Mouse (Mus musculus): Measurements from ENCODE around the gene Gak. TPM values are rescaled to one million over a fixed set of nuclear protein-coding genes. Genes with fewer than 3 reads are reported as not detected.

Gak gene
- polyA plus RNA-seq, 1 experiment from 2014 or later, result 57.1 TPM

- 14% methylated on average over 7 of the region's 7 CpGs for WGBS
- no peak overlapping the region for H3K4me2 ChIP-seq (ENCODE audit: low read depth, low read length)
- no peak for ATAC-seq (ENCODE audit: low read depth)
- H3K9ac ChIP-seq (ENCODE audit: low read length), result no peak overlapping the region
- H3K4me3 ChIP-seq (ENCODE audit: low read length), result peak overlapping the region; percentile 23; the same call in 1 of the 2 replicates
- H3K36me3 ChIP-seq (ENCODE audit: control insufficient read depth, insufficient read depth, low read length), result no peaks in the 10 kb centered on the region
- no peak overlapping the region for H3K27ac ChIP-seq (ENCODE audit: low read length)
- H3K27me3 ChIP-seq (ENCODE audit: control insufficient read depth, insufficient read depth, low read depth, low read length), result peaks cover 20% of the 10 kb centered on the region
- no peaks in the 10 kb centered on the region; the same call in 1 of the 2 replicates for H3K4me1 ChIP-seq (replicated peaks; ENCODE audit: control insufficient read depth, insufficient read depth, low read length)
- no peaks in the 10 kb centered on the region for H3K9me3 ChIP-seq (ENCODE audit: control insufficient read depth, low read length)
These were observed 80.4 kb downstream of the Gak start for GRCm38 (mm10) chr5:108549137-108549488.

- no peak overlapping the region for H3K27ac ChIP-seq (ENCODE audit: low read length)
- peaks cover 20% of the 10 kb centered on the region for H3K27me3 ChIP-seq (ENCODE audit: control insufficient read depth, insufficient read depth, low read depth, low read length)
- H3K4me3 ChIP-seq (ENCODE audit: low read length), result no peak overlapping the region
- H3K4me1 ChIP-seq (replicated peaks; ENCODE audit: control insufficient read depth, insufficient read depth, low read length), result no peaks in the 10 kb centered on the region; the same call in 1 of the 2 replicates
- H3K36me3 ChIP-seq (ENCODE audit: control insufficient read depth, insufficient read depth, low read length), result no peaks in the 10 kb centered on the region
- H3K9me3 ChIP-seq (ENCODE audit: control insufficient read depth, low read length), result no peaks in the 10 kb centered on the region
- WGBS, result 84% methylated on average over 5 of the region's 5 CpGs
- no peak overlapping the region for H3K4me2 ChIP-seq (ENCODE audit: low read depth, low read length)
- ATAC-seq (ENCODE audit: low read depth), result no peak
- no peak overlapping the region for H3K9ac ChIP-seq (ENCODE audit: low read length)
These were observed 81.9 kb downstream of the Gak start for GRCm38 (mm10) chr5:108547636-108548035.

DNA sequence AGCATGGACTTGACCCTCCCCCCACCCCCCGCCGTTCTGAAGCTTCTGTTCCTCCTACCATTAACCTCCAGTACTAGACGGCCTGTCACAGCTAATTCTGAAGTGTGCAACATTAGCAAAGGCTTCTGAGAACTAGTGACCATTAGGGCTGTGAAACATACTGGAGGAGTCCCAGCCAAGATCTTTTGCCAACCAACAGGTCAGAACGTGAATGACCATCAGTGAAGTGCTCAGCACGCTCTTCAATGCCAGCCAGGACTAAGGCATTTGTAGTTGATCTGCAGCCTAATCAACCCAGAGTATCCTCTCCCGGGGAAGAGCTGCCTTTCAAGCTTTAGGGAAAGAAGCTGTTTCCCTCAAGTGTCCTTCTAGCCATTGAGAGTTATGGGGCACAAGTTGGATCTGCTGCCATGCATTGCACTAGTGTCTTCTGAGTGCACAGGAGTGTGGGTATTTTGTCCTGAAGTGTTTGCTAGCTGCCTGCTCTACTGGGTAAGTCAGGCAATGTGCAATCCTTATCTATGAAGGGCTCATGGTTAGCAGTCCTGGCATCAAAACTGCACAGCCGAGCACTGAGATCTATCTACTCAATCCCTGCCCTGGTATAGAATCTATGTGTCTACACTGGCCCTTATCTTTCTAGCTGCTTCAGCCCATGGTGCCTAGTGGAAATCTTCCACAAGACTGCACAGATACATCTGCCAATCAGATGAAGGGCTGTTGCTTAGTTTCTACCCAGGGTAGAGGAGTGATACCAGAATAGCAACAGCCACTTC is 85.9 kb downstream of the Gak start:
- 54% methylated on average over 7 of the region's 7 CpGs for WGBS
- H3K27me3 ChIP-seq (ENCODE audit: control insufficient read depth, insufficient read depth, low read depth, low read length), result no peaks in the 10 kb centered on the region
- no peaks in the 10 kb centered on the region for H3K4me1 ChIP-seq (replicated peaks; ENCODE audit: control insufficient read depth, insufficient read depth, low read length)
- no peak overlapping the region for H3K27ac ChIP-seq (ENCODE audit: low read length)
- no peak overlapping the region for H3K9ac ChIP-seq (ENCODE audit: low read length)
- H3K36me3 ChIP-seq (ENCODE audit: control insufficient read depth, insufficient read depth, low read length), result no peaks in the 10 kb centered on the region
- no peak for ATAC-seq (ENCODE audit: low read depth)
- no peak overlapping the region for H3K4me3 ChIP-seq (ENCODE audit: low read length)
- no peaks in the 10 kb centered on the region for H3K9me3 ChIP-seq (ENCODE audit: control insufficient read depth, low read length)
- no peak overlapping the region for H3K4me2 ChIP-seq (ENCODE audit: low read depth, low read length)

DNA sequence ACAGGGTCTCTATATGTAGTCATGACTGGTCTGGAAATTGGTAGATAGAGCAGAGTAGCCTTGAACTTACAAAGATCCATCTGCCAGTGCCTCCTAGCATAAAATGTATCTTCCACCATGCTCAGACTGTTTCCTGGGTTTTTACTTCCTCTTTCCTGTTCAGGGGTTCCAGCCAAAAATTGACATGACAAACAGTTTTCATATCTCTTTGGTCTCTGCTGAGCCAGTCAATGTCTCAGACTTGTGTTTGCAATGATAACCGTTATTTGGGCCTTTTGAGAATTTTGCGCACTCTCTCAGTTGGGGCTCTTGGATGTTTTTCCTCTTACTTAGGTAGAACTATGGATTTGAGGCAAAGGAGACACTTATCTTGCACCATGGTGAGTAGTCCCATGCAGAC is 95.4 kb downstream of the Gak start:
- no peak overlapping the region for H3K27ac ChIP-seq (ENCODE audit: low read length)
- H3K36me3 ChIP-seq (ENCODE audit: control insufficient read depth, insufficient read depth, low read length), result no peaks in the 10 kb centered on the region
- ATAC-seq (ENCODE audit: low read depth), result no peak
- 0 out of 2 replicates have a peak, but pooled peaks cover 3% of the 10 kb centered on the region for H3K9me3 ChIP-seq (ENCODE audit: control insufficient read depth, low read length)
- H3K27me3 ChIP-seq (ENCODE audit: control insufficient read depth, insufficient read depth, low read depth, low read length), result no peaks in the 10 kb centered on the region
- no peaks in the 10 kb centered on the region for H3K4me1 ChIP-seq (replicated peaks; ENCODE audit: control insufficient read depth, insufficient read depth, low read length)
- 87% methylated on average over 2 of the region's 2 CpGs for whole genome bisulfite sequencing
- H3K9ac ChIP-seq (ENCODE audit: low read length), result no peak overlapping the region
- H3K4me3 ChIP-seq (ENCODE audit: low read length), result no peak overlapping the region
- H3K4me2 ChIP-seq (ENCODE audit: low read depth, low read length), result no peak overlapping the region

DNA sequence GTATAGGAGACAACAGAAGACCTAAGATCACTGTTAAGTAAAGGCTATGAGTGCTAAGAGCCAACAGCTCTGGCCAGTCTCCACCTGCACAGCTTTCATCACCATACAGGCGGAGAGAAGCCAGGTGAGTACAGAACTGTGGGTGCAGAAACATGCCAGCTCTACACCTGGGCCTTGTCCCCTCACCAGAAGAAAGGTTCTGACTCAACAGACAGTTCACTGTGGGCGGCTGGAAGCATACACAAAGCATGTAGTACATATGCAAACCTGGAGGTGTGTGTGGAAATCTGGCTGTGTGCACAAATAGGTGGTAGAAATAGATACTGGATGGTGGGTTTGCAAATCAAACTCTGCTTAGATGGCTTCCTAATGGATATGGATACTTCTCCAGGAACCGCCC is 107.0 kb downstream of the Gak start:
- Histone ChIP-seq H3K4me1 (replicated peaks; ENCODE audit: control insufficient read depth, insufficient read depth, low read length) (no peaks in the 10 kb centered on the region), H3K27ac (ENCODE audit: low read length) (no peak overlapping the region), H3K9me3 (ENCODE audit: control insufficient read depth, low read length) (no peaks in the 10 kb centered on the region), H3K9ac (ENCODE audit: low read length) (no peak overlapping the region), H3K36me3 (ENCODE audit: control insufficient read depth, insufficient read depth, low read length) (no peaks in the 10 kb centered on the region), H3K27me3 (ENCODE audit: control insufficient read depth, insufficient read depth, low read depth, low read length) (no peaks in the 10 kb centered on the region), H3K4me2 (ENCODE audit: low read depth, low read length) (no peak overlapping the region), H3K4me3 (ENCODE audit: low read length) (no peak overlapping the region)
- 73% methylated on average over 3 of the region's 3 CpGs for WGBS
- no peak for ATAC-seq (ENCODE audit: low read depth)

DNA sequence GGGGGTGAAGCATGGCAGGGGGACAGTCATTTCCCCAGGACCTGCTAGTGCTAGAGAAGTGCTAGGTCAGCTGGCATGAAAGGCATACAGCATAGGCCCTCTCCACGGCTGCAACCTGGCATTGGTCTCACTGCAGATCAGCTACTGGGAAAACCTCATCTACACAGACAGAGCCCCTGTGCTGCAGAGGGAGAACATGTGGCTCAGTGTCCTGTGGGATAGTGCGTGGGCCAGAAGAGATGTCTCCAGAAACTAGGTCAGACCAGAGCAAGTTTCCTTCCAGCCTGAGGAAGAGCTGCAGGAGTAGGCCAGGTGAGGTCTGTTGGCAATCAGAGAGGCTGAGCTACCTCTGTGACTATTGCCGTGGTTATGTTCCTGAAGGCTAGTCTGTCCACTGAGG is 107.7 kb downstream of the Gak start:
- H3K36me3 ChIP-seq (ENCODE audit: control insufficient read depth, insufficient read depth, low read length), result no peaks in the 10 kb centered on the region
- H3K9ac ChIP-seq (ENCODE audit: low read length), result no peak overlapping the region
- H3K9me3 ChIP-seq (ENCODE audit: control insufficient read depth, low read length), result no peaks in the 10 kb centered on the region
- 65% methylated on average over 3 of the region's 3 CpGs for WGBS
- no peak overlapping the region for H3K4me3 ChIP-seq (ENCODE audit: low read length)
- no peak overlapping the region for H3K27ac ChIP-seq (ENCODE audit: low read length)
- H3K4me1 ChIP-seq (replicated peaks; ENCODE audit: control insufficient read depth, insufficient read depth, low read length), result no peaks in the 10 kb centered on the region
- H3K4me2 ChIP-seq (ENCODE audit: low read depth, low read length), result no peak overlapping the region
- no peak for ATAC-seq (ENCODE audit: low read depth)
- H3K27me3 ChIP-seq (ENCODE audit: control insufficient read depth, insufficient read depth, low read depth, low read length), result no peaks in the 10 kb centered on the region

DNA sequence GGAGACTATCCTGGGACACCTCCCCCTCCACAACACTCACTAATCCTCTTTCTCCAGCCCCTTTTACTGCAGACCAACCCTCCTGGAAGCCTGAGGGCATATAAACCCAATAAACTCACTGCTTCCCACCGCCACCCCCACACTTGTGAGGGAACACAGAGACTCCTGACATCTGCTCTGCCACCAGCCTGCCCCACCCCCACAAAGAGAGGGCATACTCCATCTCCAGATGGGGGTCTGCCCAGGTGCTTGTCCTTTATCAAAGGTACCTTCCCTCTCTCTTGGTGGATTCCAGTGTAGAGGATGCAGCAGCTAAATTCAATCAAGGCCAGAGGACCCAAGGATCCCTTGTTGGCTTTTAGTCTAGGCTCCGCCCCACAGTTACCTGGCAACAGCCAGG is 108.5 kb downstream of the Gak start:
- H3K4me3 ChIP-seq (ENCODE audit: low read length), result no peak overlapping the region
- no peaks in the 10 kb centered on the region for H3K36me3 ChIP-seq (ENCODE audit: control insufficient read depth, insufficient read depth, low read length)
- WGBS, result 46% methylated on average over 2 of the region's 2 CpGs
- ATAC-seq (ENCODE audit: low read depth), result no peak
- no peaks in the 10 kb centered on the region for H3K9me3 ChIP-seq (ENCODE audit: control insufficient read depth, low read length)
- H3K4me2 ChIP-seq (ENCODE audit: low read depth, low read length), result no peak overlapping the region
- H3K27ac ChIP-seq (ENCODE audit: low read length), result no peak overlapping the region
- H3K27me3 ChIP-seq (ENCODE audit: control insufficient read depth, insufficient read depth, low read depth, low read length), result no peaks in the 10 kb centered on the region
- no peak overlapping the region for H3K9ac ChIP-seq (ENCODE audit: low read length)
- no peaks in the 10 kb centered on the region for H3K4me1 ChIP-seq (replicated peaks; ENCODE audit: control insufficient read depth, insufficient read depth, low read length)

DNA sequence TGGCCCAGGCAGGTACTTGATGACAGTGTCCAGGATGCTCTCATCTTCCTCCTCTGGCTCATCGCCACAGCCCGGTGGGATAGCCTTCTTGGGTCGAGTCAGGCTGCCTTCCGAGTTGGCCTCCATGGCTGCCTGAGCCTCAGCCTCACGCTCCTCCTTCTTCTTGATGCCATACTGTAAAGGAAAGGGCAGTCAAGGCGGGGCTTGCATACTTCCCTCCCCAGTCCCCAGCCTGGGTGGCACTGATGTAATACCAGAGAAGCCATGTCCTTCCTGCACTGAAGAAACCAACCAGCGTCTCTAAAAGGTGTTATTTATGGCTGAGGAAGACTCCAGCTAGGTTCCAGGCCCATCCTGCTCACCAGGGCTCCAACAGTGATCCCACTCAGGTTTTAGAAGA is 109.4 kb downstream of the Gak start:
- ATAC-seq (ENCODE audit: low read depth), result no peak
- Histone ChIP-seq H3K9ac (ENCODE audit: low read length) (no peak overlapping the region), H3K27ac (ENCODE audit: low read length) (no peak overlapping the region), H3K36me3 (ENCODE audit: control insufficient read depth, insufficient read depth, low read length) (no peaks in the 10 kb centered on the region), H3K4me1 (replicated peaks; ENCODE audit: control insufficient read depth, insufficient read depth, low read length) (no peaks in the 10 kb centered on the region), H3K27me3 (ENCODE audit: control insufficient read depth, insufficient read depth, low read depth, low read length) (no peaks in the 10 kb centered on the region), H3K4me2 (ENCODE audit: low read depth, low read length) (no peak overlapping the region), H3K9me3 (ENCODE audit: control insufficient read depth, low read length) (no peaks in the 10 kb centered on the region), H3K4me3 (ENCODE audit: low read length) (no peak overlapping the region)
- WGBS, result 65% methylated on average over 7 of the region's 7 CpGs

Data from lung, embryonic 16.5 days (tissue).